Mouse (Mus musculus) ES-E14 (cell line): Measurements from ENCODE around the gene Ak5.

Experiments used
- CHD2 ChIP-seq: IDR thresholded peaks from 2 replicates; pipeline ENCODE4 v1.6.1; 2014; ENCODE audit warnings: mild to moderate bottlenecking, low read depth, low read length, inconsistent platforms
- ZC3H11A ChIP-seq: IDR thresholded peaks from 2 replicates; pipeline ENCODE4 v1.6.1; 2012; ENCODE audit warnings: low read depth, mild to moderate bottlenecking, inconsistent platforms, low read length, borderline replicate concordance
- ZNF384 ChIP-seq: IDR thresholded peaks from 2 replicates; pipeline ENCODE4 v1.6.1; 2012; ENCODE audit warnings: low read depth, low read length, inconsistent platforms

GRCm38 (mm10) chr3:152557659-152558058, 110.5 kb downstream of the Ak5 start:
- TF ChIP-seq CHD2 (no peak), ZNF384 (no peak), ZC3H11A (no peak)
